Mouse (Mus musculus): ENCODE data around the gene Panx3. TPM values are rescaled to one million over a fixed set of nuclear protein-coding genes. Genes with fewer than 3 reads are reported as not detected.
A peak's percentile ranks its signal among the peaks of the same experiment; 100 is the strongest.

The Panx3 gene
- total and polyA plus RNA-seq, 3 experiments = 0.17 to 0.42 TPM; not detected in 1

GRCm38 (mm10) chr9:37615220-37615619, 53.8 kb downstream of the Panx3 start:
- H3K4me1 ChIP-seq (ENCODE audit: control insufficient read depth in 1 of 2, insufficient read depth in 2 of 2, low read length in 2 of 2) = peaks cover 10 to 12% of the 10 kb centered on the region in 2 experiments
- H3K9ac ChIP-seq (ENCODE audit: control insufficient read depth, low read depth, low read length, poor library complexity, severe bottlenecking) = no peak overlapping the region
- TF ChIP-seq ETS1 (IDR thresholded peaks at IDR 0.05; ENCODE audit: low read depth, low read length) = no peak
- TF ChIP-seq SIN3A (IDR thresholded peaks at IDR 0.05; ENCODE audit: low read length) = no peak
- no peak for TF ChIP-seq USF1 (IDR thresholded peaks at IDR 0.05; ENCODE audit: low read depth, low read length)
- no peak for TF ChIP-seq ZKSCAN1 (IDR thresholded peaks at IDR 0.05; ENCODE audit: low read depth, low read length)
- no peak for TF ChIP-seq SMC3 (IDR thresholded peaks at IDR 0.05; ENCODE audit: low read depth, low read length)
- no peak for TF ChIP-seq MYB (IDR thresholded peaks at IDR 0.05; ENCODE audit: low read depth, low read length)
- TF ChIP-seq MYC (IDR thresholded peaks at IDR 0.05; ENCODE audit: low read depth, low read length) = no peak
- TF ChIP-seq MXI1 (IDR thresholded peaks at IDR 0.05; ENCODE audit: low read depth, low read length) = no peak
- TF ChIP-seq RAD21 (IDR thresholded peaks at IDR 0.05; ENCODE audit: low read depth, low read length) = no peak
- no peak for TF ChIP-seq ZC3H11A (IDR thresholded peaks at IDR 0.05; ENCODE audit: low read depth, low read length)
- no peak for TF ChIP-seq CTCF (IDR thresholded peaks at IDR 0.05 in 2 of 3, conservative IDR thresholded peaks at IDR 0.05 in 1 of 3; ENCODE audit: control insufficient read depth in 1 of 3, insufficient read depth in 1 of 3, low read depth in 2 of 3, low read length in 3 of 3, poor library complexity in 1 of 3, severe bottlenecking in 1 of 3)
- no peak for TF ChIP-seq TAL1 (IDR thresholded peaks at IDR 0.05; ENCODE audit: low read length)
- TF ChIP-seq GABPA (IDR thresholded peaks at IDR 0.05; ENCODE audit: low read depth, low read length) = no peak
- no peak for TF ChIP-seq TBP (IDR thresholded peaks at IDR 0.05; ENCODE audit: low read depth, low read length)
- H3K36me3 ChIP-seq (ENCODE audit: control insufficient read depth in 1 of 2, insufficient read depth in 2 of 2, low read length in 2 of 2) = peaks cover 0 to 19% of the 10 kb centered on the region in 2 experiments; a peak in 2 of 4 replicates
- H3K4me3 ChIP-seq (ENCODE audit: control insufficient read depth in 1 of 2, insufficient read depth in 1 of 2, low read depth in 2 of 2, low read length in 2 of 2) = no peak overlapping the region
- no peaks in the 10 kb centered on the region for H3K27me3 ChIP-seq (ENCODE audit: control insufficient read depth in 1 of 2, insufficient read depth in 2 of 2, low read length in 2 of 2)
- H3K9me3 ChIP-seq (replicated peaks; ENCODE audit: insufficient read depth, low read length) = no peaks in the 10 kb centered on the region
- H3K79me2 ChIP-seq (ENCODE audit: control insufficient read depth, insufficient read depth, low read length, poor library complexity) = no peaks in the 10 kb centered on the region; the same call in 1 of the 2 replicates
- DNase-seq (ENCODE audit: low read depth, low spot score) = no peak
- no peak overlapping the region for H3K27ac ChIP-seq (ENCODE audit: control insufficient read depth, low read depth, low read length)

DNA sequence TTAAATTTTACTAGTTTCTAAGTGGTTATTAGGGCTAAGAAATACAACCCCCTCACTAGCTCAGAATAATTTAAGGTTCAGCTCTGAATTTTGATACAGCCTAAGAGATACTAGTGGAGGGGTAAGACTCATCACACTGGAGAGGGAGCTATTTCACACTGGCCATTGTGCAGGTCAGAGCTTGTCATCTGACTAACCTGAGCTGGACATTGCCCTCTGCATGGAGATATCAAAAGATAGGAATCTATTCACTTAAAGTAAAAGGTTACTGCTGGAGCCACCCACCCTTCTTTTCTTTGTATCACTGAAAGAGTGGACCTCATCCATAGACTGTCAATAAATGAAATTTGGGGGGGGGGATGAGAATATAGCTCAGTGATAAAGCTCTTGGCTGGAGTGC, 54.7 kb downstream of the Panx3 start:
- H3K9ac ChIP-seq (ENCODE audit: control insufficient read depth, low read depth, low read length, poor library complexity, severe bottlenecking) = peak overlapping the region; percentile 78
- no peaks in the 10 kb centered on the region; the same call in 1 of the 2 replicates for H3K79me2 ChIP-seq (ENCODE audit: control insufficient read depth, insufficient read depth, low read length, poor library complexity)
- peak overlapping the region; percentile 53 to 76 for H3K4me3 ChIP-seq (ENCODE audit: control insufficient read depth in 1 of 2, insufficient read depth in 1 of 2, low read depth in 2 of 2, low read length in 2 of 2)
- no peaks in the 10 kb centered on the region for H3K9me3 ChIP-seq (replicated peaks; ENCODE audit: insufficient read depth, low read length)
- peaks cover 0 to 28% of the 10 kb centered on the region in 2 experiments; a peak in 2 of 4 replicates for H3K36me3 ChIP-seq (ENCODE audit: control insufficient read depth in 1 of 2, insufficient read depth in 2 of 2, low read length in 2 of 2)
- no peak overlapping the region for H3K27ac ChIP-seq (ENCODE audit: control insufficient read depth, low read depth, low read length)
- TF ChIP-seq NRF1 (IDR thresholded peaks at IDR 0.05; ENCODE audit: insufficient read depth, low read depth, low read length, poor library complexity, severe bottlenecking) (no peak), ZMIZ1 (IDR thresholded peaks at IDR 0.05; ENCODE audit: low read depth, low read length) (no peak), MAFK (IDR thresholded peaks at IDR 0.05; ENCODE audit: borderline replicate concordance, low read depth, low read length) (no peak), SIN3A (IDR thresholded peaks at IDR 0.05; ENCODE audit: low read length) (no peak), POLR2AphosphoS5 (IDR thresholded peaks at IDR 0.05; ENCODE audit: borderline replicate concordance, low read depth, low read length) (no peak), BHLHE40 (IDR thresholded peaks at IDR 0.05; ENCODE audit: borderline replicate concordance, low read depth, low read length) (no peak), RAD21 (IDR thresholded peaks at IDR 0.05; ENCODE audit: low read depth, low read length) (no peak), SMC3 (IDR thresholded peaks at IDR 0.05; ENCODE audit: low read depth, low read length) (no peak), TAL1 (IDR thresholded peaks at IDR 0.05; ENCODE audit: low read length) (no peak), UBTF (IDR thresholded peaks at IDR 0.05; ENCODE audit: borderline replicate concordance, insufficient read depth, low read depth, low read length) (no peak), TBP (IDR thresholded peaks at IDR 0.05; ENCODE audit: low read depth, low read length) (no peak), USF2 (IDR thresholded peaks at IDR 0.05; ENCODE audit: borderline replicate concordance in 1 of 2, insufficient read depth in 1 of 2, low read depth in 1 of 2, low read length in 2 of 2) (no peak), CHD2 (IDR thresholded peaks at IDR 0.05; ENCODE audit: low read length) (no peak), MAZ (IDR thresholded peaks at IDR 0.05; ENCODE audit: low read depth, low read length) (no peak), HCFC1 (IDR thresholded peaks at IDR 0.05; ENCODE audit: low read depth, low read length) (no peak), MYB (IDR thresholded peaks at IDR 0.05; ENCODE audit: low read depth, low read length) (no peak), ETS1 (IDR thresholded peaks at IDR 0.05; ENCODE audit: low read depth, low read length) (no peak), NELFE (IDR thresholded peaks at IDR 0.05; ENCODE audit: low read depth, low read length) (no peak), KAT2A (conservative IDR thresholded peaks at IDR 0.05; ENCODE audit: low read depth, low read length) (no peak), ELF1 (IDR thresholded peaks at IDR 0.05; ENCODE audit: low read depth, low read length) (no peak)
- peaks cover 17 to 19% of the 10 kb centered on the region in 2 experiments for H3K4me1 ChIP-seq (ENCODE audit: control insufficient read depth in 1 of 2, insufficient read depth in 2 of 2, low read length in 2 of 2)
- DNase-seq (ENCODE audit: low read depth, low spot score) = no peak
- H3K27me3 ChIP-seq (ENCODE audit: control insufficient read depth in 1 of 2, insufficient read depth in 2 of 2, low read length in 2 of 2) = no peaks in the 10 kb centered on the region
